Mouse (Mus musculus) MEL (cell line): ENCODE measurements around the gene Gm648. TPM values are rescaled to one million over a fixed set of nuclear protein-coding genes. Genes with fewer than 3 reads are reported as not detected.
"Not testable (repeated sequence)": the region's sequence is repeated elsewhere in the genome, so short reads cannot be mapped to it uniquely, and the experiment has no call there.

Experiments used
- DNase-seq: peaks from one replicate; pipeline ENCODE4 v3.0.0; 2011; ENCODE audit warnings: low read depth, low spot score
- H3K27ac ChIP-seq: 2 replicates; pipeline ENCODE4 v1.5.1; 2012; ENCODE audit warnings: low read depth, mild to moderate bottlenecking, control low read depth, low read length, moderate library complexity; ENCODE audit not compliant: control insufficient read depth
- H3K27me3 ChIP-seq, 2 experiments: fragments of 150-350 bp in 1 of 2; sonication (generic) in 1 of 2; 2 replicates each; pipeline ENCODE4 v1.6.1; 2012; ENCODE audit warnings: low read length in 2 of 2, mild to moderate bottlenecking in 2 of 2, improper control_type of control experiment in 1 of 2, moderate library complexity in 1 of 2; ENCODE audit not compliant: insufficient read depth in 2 of 2, control insufficient read depth in 1 of 2
- H3K36me3 ChIP-seq, 2 experiments: 2 replicates each; pipeline ENCODE4 v1.6.1; 2012 to 2014; ENCODE audit warnings: low read length in 2 of 2, improper control_type of control experiment in 1 of 2, inconsistent platforms in 1 of 2, mild to moderate bottlenecking in 1 of 2; ENCODE audit not compliant: insufficient read depth in 2 of 2, control insufficient read depth in 1 of 2
- H3K4me1 ChIP-seq, 2 experiments: fragments of 150-350 bp in 1 of 2; sonication (generic) in 1 of 2; 2 replicates each; pipeline ENCODE4 v1.6.1; 2012; ENCODE audit warnings: low read length in 2 of 2, improper control_type of control experiment in 1 of 2, mild to moderate bottlenecking in 1 of 2; ENCODE audit not compliant: insufficient read depth in 2 of 2, control insufficient read depth in 1 of 2
- H3K4me3 ChIP-seq, 2 experiments: fragments of 150-350 bp in 1 of 2; sonication (generic) in 1 of 2; 2 replicates each; pipeline ENCODE4 v1.5.1; 2012; ENCODE audit warnings: low read depth in 2 of 2, low read length in 2 of 2, mild to moderate bottlenecking in 2 of 2, moderate library complexity in 2 of 2, control low read depth in 1 of 2, improper control_type of control experiment in 1 of 2; ENCODE audit not compliant: control insufficient read depth in 1 of 2, insufficient read depth in 1 of 2
- H3K79me2 ChIP-seq: 2 replicates; pipeline ENCODE4 v1.6.1; 2012; ENCODE audit warnings: mild to moderate bottlenecking, low read length, moderate library complexity; ENCODE audit not compliant: control insufficient read depth, poor library complexity, insufficient read depth
- H3K9ac ChIP-seq: 2 replicates; pipeline ENCODE4 v1.6.1; 2012; ENCODE audit warnings: low read depth, mild to moderate bottlenecking, control low read depth, low read length, moderate library complexity; ENCODE audit not compliant: control insufficient read depth, poor library complexity, severe bottlenecking
- H3K9me3 ChIP-seq: fragments of 150-350 bp; sonication (generic); replicated peaks from 2 replicates; pipeline ENCODE4 v1.6.1; 2012; ENCODE audit warnings: mild to moderate bottlenecking, low read length, improper control_type of control experiment, moderate library complexity; ENCODE audit not compliant: insufficient read depth
- CHD2 ChIP-seq: IDR thresholded peaks from 2 replicates; pipeline ENCODE4 v1.6.1; 2011; ENCODE audit warnings: low read length, improper control_type of control experiment
- CTCF ChIP-seq, 3 experiments: IDR thresholded peaks in 2 of 3; conservative IDR thresholded peaks in 1 of 3; 2 replicates each; pipeline ENCODE4 v1.5.1; 2011 to 2012; ENCODE audit warnings: low read length in 3 of 3, low read depth in 2 of 3, mild to moderate bottlenecking in 2 of 3, improper control_type of control experiment in 1 of 3, inconsistent platforms in 1 of 3, mixed read lengths in 1 of 3, moderate library complexity in 1 of 3; ENCODE audit not compliant: control insufficient read depth in 1 of 3, insufficient read depth in 1 of 3, poor library complexity in 1 of 3, severe bottlenecking in 1 of 3
- ELF1 ChIP-seq: IDR thresholded peaks from 2 replicates; pipeline ENCODE4 v1.6.1; 2014; ENCODE audit warnings: low read depth, mild to moderate bottlenecking, inconsistent platforms, low read length, improper control_type of control experiment, moderate library complexity
- GABPA ChIP-seq: IDR thresholded peaks from 2 replicates; pipeline ENCODE4 v1.6.1; 2012; ENCODE audit warnings: low read depth, mild to moderate bottlenecking, inconsistent platforms, low read length, improper control_type of control experiment, moderate library complexity
- GATA1 ChIP-seq: IDR thresholded peaks from 2 replicates; pipeline ENCODE4 v1.6.1; 2011; ENCODE audit warnings: low read depth, low read length, improper control_type of control experiment
- KAT2A ChIP-seq: conservative IDR thresholded peaks from 2 replicates; pipeline ENCODE4 v1.6.1; 2012; ENCODE audit warnings: low read depth, low read length, improper control_type of control experiment, inconsistent platforms
- MAZ ChIP-seq: IDR thresholded peaks from 2 replicates; pipeline ENCODE4 v1.6.1; 2012; ENCODE audit warnings: low read depth, mild to moderate bottlenecking, inconsistent platforms, low read length, improper control_type of control experiment
- MEF2A ChIP-seq: IDR thresholded peaks from 2 replicates; pipeline ENCODE4 v1.6.1; 2014; ENCODE audit warnings: low read depth, mild to moderate bottlenecking, inconsistent platforms, low read length, improper control_type of control experiment; ENCODE audit not compliant: poor library complexity, insufficient replicate concordance, severe bottlenecking; ENCODE audit errors: extremely low read depth
- POLR2A ChIP-seq, 2 experiments: IDR thresholded peaks; 2 replicates each; pipeline ENCODE4 v1.6.1; 2011 to 2012; ENCODE audit warnings: low read length in 2 of 2, mild to moderate bottlenecking in 2 of 2, control low read depth in 1 of 2, improper control_type of control experiment in 1 of 2, low read depth in 1 of 2, moderate library complexity in 1 of 2; ENCODE audit not compliant: control insufficient read depth in 1 of 2, insufficient read depth in 1 of 2, poor library complexity in 1 of 2
- RAD21 ChIP-seq: IDR thresholded peaks from 2 replicates; pipeline ENCODE4 v1.6.1; 2011; ENCODE audit warnings: mild to moderate bottlenecking, low read depth, low read length, improper control_type of control experiment
- SMC3 ChIP-seq: IDR thresholded peaks from 2 replicates; pipeline ENCODE4 v1.6.1; 2011; ENCODE audit warnings: low read depth, low read length, improper control_type of control experiment
- TAL1 ChIP-seq: IDR thresholded peaks from 2 replicates; pipeline ENCODE4 v1.6.1; 2012; ENCODE audit warnings: mild to moderate bottlenecking, inconsistent platforms, low read length, moderate library complexity, mixed read lengths
- TBP ChIP-seq: IDR thresholded peaks from 2 replicates; pipeline ENCODE4 v1.8.0; 2011; ENCODE audit warnings: low read depth, low read length, improper control_type of control experiment
- TCF12 ChIP-seq: IDR thresholded peaks from 2 replicates; pipeline ENCODE4 v1.6.1; 2014; ENCODE audit warnings: low read depth, mild to moderate bottlenecking, inconsistent platforms, low read length, improper control_type of control experiment, moderate library complexity
- USF1 ChIP-seq: IDR thresholded peaks from 2 replicates; pipeline ENCODE4 v1.6.1; 2014; ENCODE audit warnings: low read depth, mild to moderate bottlenecking, inconsistent platforms, low read length, improper control_type of control experiment, moderate library complexity
- ZC3H11A ChIP-seq: IDR thresholded peaks from 2 replicates; pipeline ENCODE4 v1.6.1; 2012; ENCODE audit warnings: low read depth, mild to moderate bottlenecking, inconsistent platforms, low read length, improper control_type of control experiment
- ZKSCAN1 ChIP-seq: IDR thresholded peaks from 2 replicates; pipeline ENCODE4 v1.6.1; 2012; ENCODE audit warnings: low read depth, mild to moderate bottlenecking, inconsistent platforms, low read length, improper control_type of control experiment, moderate library complexity
- ZMIZ1 ChIP-seq: IDR thresholded peaks from 2 replicates; pipeline ENCODE4 v1.6.1; 2012; ENCODE audit warnings: low read depth, mild to moderate bottlenecking, inconsistent platforms, low read length, improper control_type of control experiment, moderate library complexity
- ZNF384 ChIP-seq: IDR thresholded peaks from 2 replicates; pipeline ENCODE4 v1.6.1; 2012; ENCODE audit warnings: low read depth, mild to moderate bottlenecking, inconsistent platforms, low read length, improper control_type of control experiment
- polyA plus RNA-seq, 2 experiments: library from polyadenylated mRNA; stranded (reverse) in 1 of 2; unstranded in 1 of 2; fragments of >175 nt in 1 of 2; fragments of >200 nt in 1 of 2; gene quantifications; 2 replicates each; pipeline versions ENCODE4 v1.2.1 to v1.2.4; 2012; ENCODE audit warnings: low replicate concordance in 2 of 2, low read depth in 1 of 2; ENCODE audit not compliant: insufficient read length in 2 of 2, insufficient read depth in 1 of 2, missing spikeins in 1 of 2
- total RNA-seq: library from RNA; depleted of rRNA; stranded (reverse); fragments of 300-350 nt; gene quantifications from 2 replicates; pipeline ENCODE4 v1.2.3, GENCODE M21; 2012

Gene Gm648
- total and polyA plus RNA-seq, 3 experiments: 0.08 TPM; not detected in 2

- H3K79me2 ChIP-seq: no peaks in the 10 kb centered on the region
- H3K9ac ChIP-seq: no peak overlapping the region
- no peaks in the 10 kb centered on the region for H3K9me3 ChIP-seq
- no peak overlapping the region for H3K4me3 ChIP-seq
- no peaks in the 10 kb centered on the region for H3K36me3 ChIP-seq
- no peaks in the 10 kb centered on the region for H3K4me1 ChIP-seq
- H3K27ac ChIP-seq: no peak overlapping the region
- peak; percentile 57 for DNase-seq
- TF ChIP-seq ZMIZ1 (no peak), GATA1 (no peak), RAD21 (peak; percentile 58), ELF1 (no peak), ZKSCAN1 (no peak), TCF12 (no peak), CTCF (IDR thresholded peaks at IDR 0.05 in 2 of 3, conservative IDR thresholded peaks at IDR 0.05 in 1 of 3; ENCODE audit: control insufficient read depth in 1 of 3, insufficient read depth in 1 of 3, low read depth in 2 of 3, low read length in 3 of 3, poor library complexity in 1 of 3, severe bottlenecking in 1 of 3) (peak; percentile 49 to 71 (median 60)), MAZ (no peak), ZC3H11A (peak; percentile 37; the same call in 1 of the 2 replicates), MEF2A (no peak), POLR2A (IDR thresholded peaks at IDR 0.05; ENCODE audit: control insufficient read depth in 1 of 2, insufficient read depth in 1 of 2, low read depth in 1 of 2, low read length in 2 of 2, poor library complexity in 1 of 2) (no peak), KAT2A (no peak), SMC3 (peak; percentile 68)
- no peaks in the 10 kb centered on the region for H3K27me3 ChIP-seq
Measured at GRCm38 (mm10) chrX:56531266-56531665, 18.1 kb downstream of the Gm648 start.

- H3K27ac ChIP-seq, H3K9ac ChIP-seq, H3K4me3 ChIP-seq, DNase-seq, H3K27me3 ChIP-seq, H3K79me2 ChIP-seq, H3K36me3 ChIP-seq, H3K9me3 ChIP-seq, H3K4me1 ChIP-seq: not testable (repeated sequence)
Measured at GRCm38 (mm10) chrX:56524442-56524841, 25.0 kb downstream of the Gm648 start, which contains the start of gene Gm10477. Gene Gm10477, plus strand, starts transcription at chrX:56524742.

GRCm38 (mm10) chrX:56497241-56497640 lies 52.2 kb downstream of the Gm648 start:
- H3K27me3 ChIP-seq: no peaks in the 10 kb centered on the region
- TF ChIP-seq TCF12: no peak
- TF ChIP-seq RAD21: no peak
- no peak for TF ChIP-seq GABPA
- TF ChIP-seq USF1: no peak
- no peak for TF ChIP-seq TAL1
- TF ChIP-seq ZNF384: no peak
- no peak for TF ChIP-seq TBP
- TF ChIP-seq KAT2A: no peak
- TF ChIP-seq CHD2: no peak
- H3K4me3 ChIP-seq: no peak overlapping the region
- DNase-seq: no peak
- H3K36me3 ChIP-seq: no peaks in the 10 kb centered on the region
- H3K9me3 ChIP-seq: no peaks in the 10 kb centered on the region
- no peak overlapping the region for H3K27ac ChIP-seq
- no peaks in the 10 kb centered on the region for H3K4me1 ChIP-seq
- no peaks in the 10 kb centered on the region for H3K79me2 ChIP-seq
- H3K9ac ChIP-seq: no peak overlapping the region
